Mouse (Mus musculus) spleen, postnatal 10 days (tissue): ENCODE measurements around the gene Olfr1051.
"Not testable (repeated sequence)": the region's sequence is repeated elsewhere in the genome, so short reads cannot be mapped to it uniquely, and the experiment has no call there.

Experiments
- DNase-seq, 2 experiments: peaks; one replicate each; pipeline ENCODE4 v3.0.0; 2021 to 2022; ENCODE audit warnings: low spot score in 2 of 2

The Olfr1051 gene

GRCm38 (mm10) chr2:86278988-86279387, at the start of gene Olfr1051:
Olfr1051 (minus strand) TSS chr2:86279088.
- DNase-seq: not testable (repeated sequence)

GRCm38 (mm10) chr2:86315184-86315583, 36.3 kb upstream of the Olfr1051 start, which contains the start of gene Olfr1053:
Olfr1053 (minus strand) TSS chr2:86315284.
- DNase-seq: no peak

GRCm38 (mm10) chr2:86292155-86292554, 13.3 kb upstream of the Olfr1051 start, which contains the start of gene Olfr1052:
Olfr1052 (plus strand) TSS chr2:86292455.
- DNase-seq: no peak

- not testable (repeated sequence) for DNase-seq
Measured at GRCm38 (mm10) chr2:86258228-86258627, 20.7 kb downstream of the Olfr1051 start, which contains the start of gene Olfr1049. Olfr1049 (minus strand) TSS chr2:86258328.

- DNase-seq: no peak
Measured at GRCm38 (mm10) chr2:86240189-86240588, 38.7 kb downstream of the Olfr1051 start, which contains the start of gene Olfr1048. Olfr1048 (minus strand) TSS chr2:86240289.

GRCm38 (mm10) chr2:86231301-86231700, 47.6 kb downstream of the Olfr1051 start, which contains the start of gene Olfr1047:
Olfr1047 (minus strand) TSS chr2:86231401.
- no peak for DNase-seq
